Mouse (Mus musculus): ENCODE results near the gene Cpa3. TPM values are rescaled to one million over a fixed set of nuclear protein-coding genes. Genes with fewer than 3 reads are reported as not detected.

The Cpa3 gene
- polyA plus RNA-seq, 1 experiment = not detected

DNA sequence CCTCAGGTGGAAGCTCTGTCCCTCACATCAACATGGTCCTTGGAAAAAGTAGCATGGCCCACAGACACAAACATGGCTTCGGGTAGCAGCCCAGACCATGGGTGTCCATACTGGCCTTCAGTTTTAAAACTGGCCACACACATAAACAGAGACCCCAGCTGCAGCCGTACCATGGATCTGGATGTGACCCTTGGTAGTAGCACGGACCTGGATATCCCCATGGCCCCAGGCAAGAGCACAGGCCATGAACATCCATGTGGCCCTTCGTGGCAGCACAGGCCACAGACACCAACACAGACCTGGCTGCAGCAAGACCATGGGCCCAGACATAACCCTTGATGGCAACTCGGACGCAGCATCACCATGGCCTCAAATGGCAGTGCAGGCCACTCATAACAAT, 69.6 kb downstream of the Cpa3 start:
- TF ChIP-seq CTCF (IDR thresholded peaks at IDR 0.05; ENCODE audit: borderline replicate concordance, insufficient read depth, low read depth, low read length) (no peak), POLR2A (IDR thresholded peaks at IDR 0.05; ENCODE audit: borderline replicate concordance, insufficient read depth, low read length) (no peak)
- WGBS = 88% methylated on average over 6 of the region's 6 CpGs
- H3K27ac ChIP-seq (ENCODE audit: insufficient read depth, low read length) = no peak overlapping the region
- H3K27me3 ChIP-seq (ENCODE audit: control insufficient read depth, insufficient read depth, low read length) = no peaks in the 10 kb centered on the region
- H3K4me1 ChIP-seq (ENCODE audit: control insufficient read depth, insufficient read depth, low read length) = no peaks in the 10 kb centered on the region
- no peak for DNase-seq
- no peak overlapping the region for H3K4me3 ChIP-seq (replicated peaks; ENCODE audit: insufficient read depth, low read depth, low read length)

DNA sequence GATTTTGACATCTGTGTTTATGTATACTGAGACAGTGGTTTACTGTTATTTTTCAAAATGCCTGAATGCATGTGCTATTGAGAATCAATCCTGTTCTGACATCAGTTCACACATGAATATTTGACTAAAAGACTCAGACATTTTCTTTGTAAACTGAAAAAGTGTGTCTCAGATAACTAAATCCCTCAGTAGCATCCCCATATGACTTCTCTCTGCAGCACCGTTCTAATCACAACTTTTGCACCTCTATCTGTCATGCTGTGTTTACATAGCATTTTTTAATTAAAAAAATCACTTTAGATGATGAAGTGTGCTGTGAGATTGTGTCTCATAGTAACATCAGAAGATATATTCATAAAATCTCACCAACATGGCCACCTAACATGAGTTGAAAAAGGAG, 74.5 kb downstream of the Cpa3 start:
- H3K27ac ChIP-seq (ENCODE audit: insufficient read depth, low read length) = no peak overlapping the region
- DNase-seq = no peak
- no peak overlapping the region for H3K4me3 ChIP-seq (replicated peaks; ENCODE audit: insufficient read depth, low read depth, low read length)
- no peaks in the 10 kb centered on the region for H3K4me1 ChIP-seq (ENCODE audit: control insufficient read depth, insufficient read depth, low read length)
- 84% methylated on average over 1 of the region's 1 CpGs for WGBS
- no peaks in the 10 kb centered on the region for H3K27me3 ChIP-seq (ENCODE audit: control insufficient read depth, insufficient read depth, low read length)
- TF ChIP-seq POLR2A (IDR thresholded peaks at IDR 0.05; ENCODE audit: borderline replicate concordance, insufficient read depth, low read length) (no peak), CTCF (IDR thresholded peaks at IDR 0.05; ENCODE audit: borderline replicate concordance, insufficient read depth, low read depth, low read length) (no peak)

Other genes starting within 250 kb of the Cpa3 start
- 17.4 and 18.4 TPM in 2 replicates for gene Hps3, start 206.9 kb downstream of the Cpa3 start, polyA plus RNA-seq (2012; rRNA removed)
- gene Hltf, start 184.4 kb downstream of the Cpa3 start, polyA plus RNA-seq (2012; rRNA removed) = 16.1 and 16.3 TPM in 2 replicates
- gene Gyg, start 86.9 kb downstream of the Cpa3 start, polyA plus RNA-seq (2012; rRNA removed) = 34.7 and 36.0 TPM in 2 replicates
- gene Cpb1, start 33.6 kb upstream of the Cpa3 start, polyA plus RNA-seq (2012; rRNA removed) = 0.03 TPM in 1 of 2 replicates, not detected in the other
- gene Agtr1b, start 125.0 kb upstream of the Cpa3 start, polyA plus RNA-seq (2012; rRNA removed) = 0.08 and 0.10 TPM in 2 replicates

Data from cerebellum, adult 2 months (tissue).